Mouse (Mus musculus) liver (tissue): ENCODE data around the gene Zfyve26.
"Not testable (repeated sequence)": the region's sequence is repeated elsewhere in the genome, so short reads cannot be mapped to it uniquely, and the experiment has no call there.

Experiments
- DNase-seq: peaks from one replicate; pipeline ENCODE4 v3.0.0-alpha.2; 2020; ENCODE audit warnings: mixed read lengths

The Zfyve26 gene

DNA sequence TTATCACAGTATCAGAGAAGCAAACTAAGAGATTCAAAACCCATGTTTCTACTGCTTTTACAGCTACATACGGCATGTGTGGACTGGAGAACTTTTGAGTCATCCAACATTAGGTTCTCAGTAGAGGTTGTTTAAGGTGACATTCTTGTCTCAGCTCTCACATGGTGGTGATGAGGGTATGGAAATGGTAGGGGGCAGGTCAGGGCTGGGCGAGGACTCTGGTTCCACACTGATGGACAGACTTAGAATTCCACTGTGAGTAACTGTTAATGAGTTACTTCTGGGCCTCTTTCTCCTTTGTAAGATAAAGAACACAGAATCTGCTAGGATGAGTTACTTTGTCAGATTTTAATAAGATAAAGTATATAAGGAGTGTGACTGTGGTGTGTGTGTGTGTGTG, 36.0 kb downstream of the Zfyve26 start:
- DNase-seq: no peak

DNA sequence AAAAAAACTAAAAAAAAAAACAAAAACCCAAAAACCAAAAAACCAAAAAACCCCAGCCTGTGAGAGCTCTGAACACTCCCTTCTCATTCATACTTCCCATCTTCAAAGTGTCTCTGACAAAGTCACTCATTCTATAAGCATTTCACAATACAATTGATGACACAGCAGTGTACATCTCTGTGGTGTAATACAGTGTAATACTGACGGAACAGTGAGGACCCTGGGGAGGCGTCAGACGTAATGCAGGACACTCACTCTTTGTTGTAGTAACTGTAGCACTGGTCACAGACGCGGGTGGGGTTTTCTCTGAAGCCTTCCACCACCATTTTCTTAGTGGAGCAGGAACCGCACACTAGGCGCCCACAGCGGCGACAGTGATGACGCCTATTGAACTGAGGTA, 41.1 kb downstream of the Zfyve26 start:
- DNase-seq: no peak

GRCm38 (mm10) chr12:79253294-79254053, 42.6 kb downstream of the Zfyve26 start:
- no peak for DNase-seq

DNA sequence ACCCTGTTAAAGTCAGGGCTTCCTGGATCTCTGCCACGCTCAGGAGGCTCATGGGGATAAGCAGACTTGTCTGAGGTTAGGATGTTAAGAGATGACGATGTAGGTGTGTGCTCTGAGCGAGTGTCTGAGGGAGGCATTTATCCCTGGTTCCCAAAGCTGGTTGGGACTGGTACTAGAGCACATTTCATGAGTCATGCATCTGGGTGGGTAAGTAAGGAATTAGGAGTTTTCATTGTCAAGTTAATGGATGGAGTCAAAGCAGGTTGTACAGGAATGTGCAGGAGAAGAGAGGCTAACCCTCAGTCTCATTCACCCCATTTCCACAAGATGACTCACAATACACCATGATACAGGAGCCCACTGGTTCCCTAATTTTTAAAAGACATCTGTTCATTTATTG, 48.0 kb downstream of the Zfyve26 start:
- no peak for DNase-seq

GRCm38 (mm10) chr12:79242921-79243320, 53.2 kb downstream of the Zfyve26 start:
- DNase-seq: no peak

GRCm38 (mm10) chr12:79241985-79242384, 54.1 kb downstream of the Zfyve26 start:
- DNase-seq: no peak

DNA sequence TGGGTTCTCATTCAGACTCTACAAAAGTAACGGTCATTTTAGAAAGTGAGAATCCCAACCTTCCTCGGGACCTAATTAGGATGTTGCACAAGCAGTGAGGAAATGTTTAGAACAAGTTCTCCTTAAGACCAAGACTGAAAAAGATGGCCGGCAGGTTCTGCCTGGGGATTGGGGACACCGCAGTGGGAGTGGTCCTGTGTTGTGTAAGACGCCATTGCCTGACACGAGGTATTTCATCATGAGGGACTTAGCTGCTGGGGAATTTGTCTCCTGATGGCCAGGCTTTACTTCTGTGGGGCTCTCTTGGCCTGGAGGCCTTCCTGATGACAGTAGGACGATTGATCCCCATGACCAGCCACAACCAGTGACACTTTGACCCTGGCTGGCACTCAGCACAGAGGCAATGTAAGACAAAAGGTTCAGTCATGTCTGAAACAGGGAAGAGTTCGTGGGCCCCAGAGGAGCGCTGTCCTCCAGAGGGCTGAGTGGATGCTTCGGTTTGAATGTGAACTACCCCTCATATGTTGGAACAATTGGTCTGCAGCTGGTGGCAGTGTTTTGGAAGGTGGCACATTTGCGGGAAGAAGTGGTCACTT, 60.5 kb downstream of the Zfyve26 start:
- DNase-seq: no peak

DNA sequence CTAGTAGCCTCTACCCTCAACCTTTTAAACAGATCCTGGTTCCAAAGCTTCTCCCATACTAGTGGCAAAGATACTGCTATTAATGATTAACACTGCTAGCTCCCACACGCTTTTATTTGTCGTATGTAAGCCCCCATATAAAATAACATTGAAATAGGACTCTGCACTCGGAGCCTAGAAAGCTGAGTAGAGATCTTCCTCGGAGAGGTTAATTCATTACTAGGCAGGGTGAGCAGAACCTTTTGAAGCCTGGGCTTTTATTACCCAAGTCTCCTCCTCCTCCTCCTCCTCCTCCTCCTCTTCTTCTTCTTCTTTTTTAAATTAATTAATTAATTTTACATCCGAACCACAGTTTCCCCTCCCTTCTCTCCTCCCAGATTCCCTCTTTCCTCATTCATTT, 78.6 kb downstream of the Zfyve26 start:
- no peak for DNase-seq

GRCm38 (mm10) chr12:79211447-79211846, 84.7 kb downstream of the Zfyve26 start:
- no peak for DNase-seq

GRCm38 (mm10) chr12:79208703-79209464, 87.2 kb downstream of the Zfyve26 start, which contains the start of gene Rdh12:
TSS of gene Rdh12 (plus strand) at chr12:79208914.
- DNase-seq: no peak

GRCm38 (mm10) chr12:79201882-79202281, 94.2 kb downstream of the Zfyve26 start:
- DNase-seq: no peak

- DNase-seq: no peak
Measured at GRCm38 (mm10) chr12:79197105-79197504, 99.0 kb downstream of the Zfyve26 start.

DNA sequence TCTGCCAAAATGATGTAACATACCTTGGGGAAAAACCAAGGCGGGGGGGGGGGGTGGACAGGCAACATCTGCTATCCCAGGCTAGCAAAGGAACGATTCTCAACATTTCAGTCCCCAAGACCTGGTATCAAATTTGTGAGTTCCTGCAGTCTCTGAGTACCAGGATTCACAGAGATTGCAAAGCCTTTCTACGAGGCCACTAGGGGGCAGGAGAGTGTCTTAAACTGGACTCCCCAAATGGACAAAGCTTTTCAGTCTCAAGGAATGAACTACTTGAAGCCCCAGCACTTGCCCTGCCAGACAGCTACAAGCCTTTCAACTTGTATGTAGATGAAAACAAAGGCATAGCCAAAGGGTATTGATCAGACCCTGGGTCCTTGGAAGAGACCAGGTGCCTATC, 102.7 kb downstream of the Zfyve26 start:
- peak; percentile 74 for DNase-seq

- DNase-seq: no peak
Measured at GRCm38 (mm10) chr12:79192193-79192592, 103.9 kb downstream of the Zfyve26 start, which contains the start of gene Rdh11. TSS of gene Rdh11 (minus strand) at chr12:79192293.

DNA sequence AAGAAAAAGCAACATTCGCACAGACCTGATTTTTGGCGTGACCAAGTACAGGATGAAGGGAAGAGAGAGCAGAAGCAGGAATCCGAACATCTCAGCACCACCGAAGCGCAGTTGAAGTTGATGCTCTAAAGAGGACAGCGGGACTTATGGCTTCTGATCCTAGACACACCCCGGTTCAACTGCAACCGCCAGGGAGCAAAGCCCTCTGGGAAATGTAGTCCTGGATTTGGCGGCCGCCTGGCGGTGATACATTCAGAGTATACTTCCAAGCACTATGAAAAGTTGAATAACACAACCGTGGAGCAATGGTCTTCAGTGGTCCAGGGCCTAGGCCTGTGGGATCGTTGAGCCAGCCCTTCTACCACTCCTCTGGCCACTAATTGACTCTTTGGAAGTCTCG, 104.4 kb downstream of the Zfyve26 start:
- DNase-seq: peak; percentile 84

GRCm38 (mm10) chr12:79190931-79191673, 105.0 kb downstream of the Zfyve26 start:
- peak; percentile 90 for DNase-seq

DNA sequence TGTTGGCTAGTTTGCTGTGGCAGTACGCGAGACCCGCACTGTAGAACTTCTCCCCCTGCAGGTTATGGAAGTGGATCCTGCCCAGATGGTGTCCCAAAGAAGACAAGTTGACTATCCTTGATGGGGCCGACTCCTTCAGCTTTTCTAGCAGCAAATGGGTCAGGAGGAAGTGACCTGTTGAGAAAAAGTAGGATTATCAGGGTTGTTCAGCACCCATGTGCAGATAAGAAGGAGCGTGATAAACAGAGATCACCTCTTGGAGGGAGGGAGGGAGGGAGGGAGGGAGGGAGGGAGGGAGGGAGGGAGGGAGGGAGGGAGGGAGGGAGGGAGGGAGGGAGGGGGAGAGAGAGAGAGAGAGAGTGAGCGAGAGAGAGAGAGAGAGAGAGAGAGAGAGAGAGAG, 110.9 kb downstream of the Zfyve26 start:
- DNase-seq: not testable (repeated sequence)
